Mouse (Mus musculus): ENCODE data around the gene Cfap74.

Gene Cfap74

GRCm38 (mm10) chr4:155497963-155498362, 89.0 kb downstream of the Cfap74 start:
- no peak for ATAC-seq (ENCODE audit: low TSS enrichment)

DNA sequence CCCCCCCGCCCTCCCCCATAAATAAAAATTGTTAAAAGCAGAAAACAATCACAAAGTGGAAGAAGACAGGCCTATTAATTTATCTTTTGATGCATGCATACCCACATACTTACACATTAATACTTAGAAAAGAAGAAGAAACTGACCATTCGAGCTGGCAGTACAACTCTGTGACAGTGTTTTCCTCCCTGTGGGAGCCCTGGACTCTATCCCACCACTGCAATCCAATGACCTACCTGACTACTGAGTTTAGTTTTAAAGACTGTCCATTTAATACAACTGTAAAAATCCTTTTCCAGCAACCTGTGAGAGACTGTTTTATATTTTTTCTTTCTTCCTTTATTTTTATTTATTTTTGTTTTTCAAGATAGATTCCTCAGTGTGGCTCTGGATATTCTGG, 92.1 kb downstream of the Cfap74 start:
- ATAC-seq (ENCODE audit: low TSS enrichment): no peak

GRCm38 (mm10) chr4:155505067-155505466, 96.1 kb downstream of the Cfap74 start:
- no peak; the same call in 1 of the 2 replicates for ATAC-seq (ENCODE audit: low TSS enrichment)

GRCm38 (mm10) chr4:155505671-155506295, 96.8 kb downstream of the Cfap74 start:
- ATAC-seq (ENCODE audit: low TSS enrichment): no peak

- no peak for ATAC-seq (ENCODE audit: low TSS enrichment)
Observed at GRCm38 (mm10) chr4:155508614-155509013, 99.6 kb downstream of the Cfap74 start.

DNA sequence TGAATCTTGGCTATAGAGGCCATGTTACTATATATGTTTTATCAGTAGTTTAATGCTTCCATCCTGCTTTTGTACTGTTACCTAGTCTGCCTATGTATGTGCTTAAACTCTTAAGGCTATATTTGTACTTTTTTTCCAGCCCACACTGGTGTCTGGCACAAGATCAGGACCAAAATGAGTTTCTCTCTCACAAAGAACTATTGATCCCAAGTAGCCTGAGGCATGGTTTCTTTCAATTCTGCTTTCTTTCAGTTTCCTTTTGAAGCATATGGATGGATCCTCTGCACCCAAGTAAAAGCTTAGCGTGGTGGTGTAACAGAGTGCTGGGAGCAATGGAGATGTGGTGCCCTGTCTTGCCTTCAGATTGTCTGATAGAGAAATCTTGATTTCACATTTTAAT, 102.0 kb downstream of the Cfap74 start:
- ATAC-seq (ENCODE audit: low TSS enrichment): no peak

GRCm38 (mm10) chr4:155514810-155515209, 105.8 kb downstream of the Cfap74 start:
- no peak for ATAC-seq (ENCODE audit: low TSS enrichment)

Measured in frontal cortex, adult (tissue).